30 mouse cellular contexts compared by ENCODE assay signal in the genomic region with DNA sequence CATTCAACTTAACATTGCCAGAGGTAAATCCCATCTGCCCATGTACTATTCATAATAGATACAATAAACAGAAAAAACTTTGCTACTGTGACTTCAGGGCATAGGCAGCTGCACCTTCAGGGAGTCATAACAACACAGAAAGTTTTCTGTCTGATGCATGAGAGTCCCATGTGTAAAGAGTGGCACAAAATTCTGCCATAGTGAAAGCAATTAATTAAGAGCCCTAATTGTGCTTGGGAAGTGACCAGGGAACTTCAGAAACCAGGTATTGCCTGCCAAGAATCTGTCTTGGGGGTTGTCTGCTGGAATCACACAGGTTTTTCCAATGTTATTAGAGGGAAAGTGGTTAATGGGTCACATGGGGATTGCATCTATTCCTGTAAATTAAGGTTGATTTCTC. TPM values are rescaled to one million over a fixed set of nuclear protein-coding genes. Genes with fewer than 3 reads are reported as not detected.
"Had no signal": no experiment of that assay in that cellular context is flagged by ENCODE, and none has a peak within 500 bp of the region (broad histone marks: within the 10 kb centered on the region; RNA-seq: fewer than 3 reads in every experiment).

No protein-coding gene starts in this region.

- H3K27ac ChIP-seq: kidney, embryonic 15.5 days; limb, embryonic 12.5 days; limb, embryonic 15.5 days; liver, embryonic 14.5 days; macrophage; midbrain, embryonic 13.5 days had no signal

- H3K4me2 ChIP-seq: kidney, embryonic 15.5 days; limb, embryonic 12.5 days; limb, embryonic 15.5 days; liver, embryonic 11.5 days; lung, embryonic 14.5 days; midbrain, embryonic 13.5 days had no signal

- H3K4me1 ChIP-seq: kidney, embryonic 15.5 days; limb, embryonic 12.5 days; limb, embryonic 15.5 days; midbrain, embryonic 13.5 days had no signal

- H3K4me3 ChIP-seq: kidney, embryonic 15.5 days; limb, embryonic 12.5 days; limb, embryonic 15.5 days; midbrain, embryonic 13.5 days; myocyte had no signal

- ATAC-seq: liver, postnatal 0 days; lung, postnatal 0 days; midbrain, embryonic 13.5 days had no signal

- DNase-seq: kidney, adult 8-10 months; kidney, postnatal 10 days; kidney, postnatal 36 days; left cerebral cortex, postnatal 4 days; liver, postnatal 0 days; lung, embryonic 14.5 days; thymus, adult 18-20 months; thymus, postnatal 36 days had no signal

- H3K9ac ChIP-seq: kidney, embryonic 15.5 days; limb, embryonic 12.5 days; limb, embryonic 15.5 days; liver, embryonic 14.5 days; liver, postnatal 0 days; lung, embryonic 14.5 days; midbrain, embryonic 13.5 days had no signal

- H3K9me3 ChIP-seq: kidney, embryonic 15.5 days; limb, embryonic 12.5 days; limb, embryonic 15.5 days; midbrain, embryonic 13.5 days had no signal

- H3K27me3 ChIP-seq: kidney, embryonic 15.5 days; limb, embryonic 12.5 days; limb, embryonic 15.5 days; midbrain, embryonic 13.5 days had no signal

- H3K36me3 ChIP-seq: kidney, embryonic 15.5 days; limb, embryonic 12.5 days; limb, embryonic 15.5 days; midbrain, embryonic 13.5 days had no signal

RNA-seq across cellular contexts. Expression of gene Olfr1301, which starts 24.1 kb away (rescaled TPM):
- total RNA-seq: layer of hippocampus, adult 8-10 months; layer of hippocampus, postnatal 14 days; left cerebral cortex, adult 8-10 months; left cerebral cortex, postnatal 14 days; left cerebral cortex, postnatal 4 days; megakaryocyte, adult 5-6 weeks had no signal
- polyA plus RNA-seq: kidney, embryonic 15.5 days; limb, embryonic 12.5 days; limb, embryonic 15.5 days; liver, embryonic 11.5 days; liver, embryonic 14.5 days; liver, postnatal 0 days; lung, embryonic 14.5 days; lung, postnatal 0 days; macrophage; midbrain, embryonic 13.5 days; myocyte; neural tube, embryonic 11.5 days; neural tube, embryonic 14.5 days; small intestine, adult 2 months; spleen, adult 2 months; stomach, embryonic 16.5 days; testis, adult 2 months; urinary bladder, adult 2 months had no signal

RNA-seq across cellular contexts. Expression of gene Olfr1302, which starts 50.5 kb away (rescaled TPM):
- total RNA-seq: layer of hippocampus, adult 8-10 months; layer of hippocampus, postnatal 14 days; left cerebral cortex, adult 8-10 months; left cerebral cortex, postnatal 14 days; left cerebral cortex, postnatal 4 days; megakaryocyte, adult 5-6 weeks; monocyte, adult 5-6 weeks had no signal
- polyA plus RNA-seq: kidney, embryonic 15.5 days; limb, embryonic 12.5 days; limb, embryonic 15.5 days; liver, embryonic 11.5 days; liver, embryonic 14.5 days; liver, postnatal 0 days; lung, embryonic 14.5 days; lung, postnatal 0 days; macrophage; midbrain, embryonic 13.5 days; myocyte; neural tube, embryonic 11.5 days; neural tube, embryonic 14.5 days; small intestine, adult 2 months; spleen, adult 2 months; stomach, embryonic 16.5 days; testis, adult 2 months; urinary bladder, adult 2 months had no signal
